18 mouse cellular contexts compared by ENCODE assay signal in genomic region chr5:81653941-81654340, GRCm38 (mm10).
"Had no signal": no experiment of that assay in that cellular context is flagged by ENCODE, and none has a peak within 500 bp of the region (broad histone marks: within the 10 kb centered on the region; RNA-seq: fewer than 3 reads in every experiment).

No protein-coding gene starts in this region.

- DNase-seq: lung, adult 2 months; lung, postnatal 14 days; lung, postnatal 36 days; midbrain, embryonic 14.5 days; retina, postnatal 1 day; right cerebral cortex, postnatal 14 days; thymus, adult 2 months; thymus, postnatal 25 days; thymus, postnatal 4 days had no signal

- H3K36me3 ChIP-seq: lung, embryonic 15.5 days; midbrain, embryonic 12.5 days; neural tube, embryonic 13.5 days; neural tube, embryonic 15.5 days; stomach, embryonic 15.5 days had no signal

- H3K4me3 ChIP-seq: lung, embryonic 15.5 days; megakaryocyte, embryonic 14.5 days; midbrain, embryonic 12.5 days; myocyte; neural tube, embryonic 13.5 days; neural tube, embryonic 15.5 days; stomach, embryonic 15.5 days had no signal

- H3K27me3 ChIP-seq: lung, embryonic 15.5 days; megakaryocyte, embryonic 14.5 days; midbrain, embryonic 12.5 days; neural tube, embryonic 13.5 days; neural tube, embryonic 15.5 days; stomach, embryonic 15.5 days had no signal

- H3K27ac ChIP-seq: lung, embryonic 15.5 days; macrophage; midbrain, embryonic 12.5 days; neural tube, embryonic 13.5 days; neural tube, embryonic 15.5 days; stomach, embryonic 15.5 days; stomach, postnatal 0 days had no signal

- H3K9ac ChIP-seq: lung, embryonic 15.5 days; midbrain, embryonic 12.5 days; neural tube, embryonic 13.5 days; neural tube, embryonic 15.5 days; stomach, embryonic 15.5 days had no signal

- H3K9me3 ChIP-seq: lung, embryonic 15.5 days; megakaryocyte, embryonic 14.5 days; midbrain, embryonic 12.5 days; neural tube, embryonic 13.5 days; neural tube, embryonic 15.5 days; stomach, embryonic 15.5 days had no signal

- H3K4me1 ChIP-seq: lung, embryonic 15.5 days; megakaryocyte, embryonic 14.5 days; stomach, embryonic 15.5 days had no signal
